Mouse (Mus musculus): ENCODE data around the gene Rasl10a. TPM values are rescaled to one million over a fixed set of nuclear protein-coding genes. Genes with fewer than 3 reads are reported as not detected.

Gene Rasl10a
- 10 to 100 TPM; 76.8 to 94.0 TPM for total RNA-seq (2021)

- peak; percentile 24 to 57 for DNase-seq (ENCODE audit: extremely low spot score in 1 of 2, low spot score in 1 of 2)
These were observed at the start of gene Rasl10a for GRCm38 (mm10) chr11:5057856-5058641. TSS of gene Rasl10a (plus strand) at chr11:5058128.

- DNase-seq (ENCODE audit: extremely low spot score in 1 of 2, low spot score in 1 of 2) = no peak
These were observed 49.1 kb upstream of the Rasl10a start for GRCm38 (mm10) chr11:5008867-5009266.

- DNase-seq (ENCODE audit: extremely low spot score in 1 of 2, low spot score in 1 of 2) = no peak
These were observed 48.4 kb upstream of the Rasl10a start for GRCm38 (mm10) chr11:5009354-5010074.

- no peak for DNase-seq (ENCODE audit: extremely low spot score in 1 of 2, low spot score in 1 of 2)
These were observed 47.7 kb upstream of the Rasl10a start for GRCm38 (mm10) chr11:5010205-5010604.

- no peak for DNase-seq (ENCODE audit: extremely low spot score in 1 of 2, low spot score in 1 of 2)
These were observed 46.4 kb upstream of the Rasl10a start for GRCm38 (mm10) chr11:5011480-5011879.

- DNase-seq (ENCODE audit: extremely low spot score in 1 of 2, low spot score in 1 of 2) = no peak
These were observed 45.7 kb upstream of the Rasl10a start for GRCm38 (mm10) chr11:5012213-5012715.

- peak; percentile 55 to 73 for DNase-seq (ENCODE audit: extremely low spot score in 1 of 2, low spot score in 1 of 2)
These were observed 42.2 kb upstream of the Rasl10a start for GRCm38 (mm10) chr11:5015720-5016119.

- DNase-seq (ENCODE audit: extremely low spot score in 1 of 2, low spot score in 1 of 2) = no peak
These were observed 41.6 kb upstream of the Rasl10a start for GRCm38 (mm10) chr11:5016286-5016685.

GRCm38 (mm10) chr11:5017506-5017905 lies 40.4 kb upstream of the Rasl10a start:
- peak in 1 of 2 experiments; percentile 52 for DNase-seq (ENCODE audit: extremely low spot score in 1 of 2, low spot score in 1 of 2)

- DNase-seq (ENCODE audit: extremely low spot score in 1 of 2, low spot score in 1 of 2) = no peak
These were observed 32.8 kb upstream of the Rasl10a start for GRCm38 (mm10) chr11:5025108-5025507.

- no peak for DNase-seq (ENCODE audit: extremely low spot score in 1 of 2, low spot score in 1 of 2)
These were observed 29.7 kb upstream of the Rasl10a start for GRCm38 (mm10) chr11:5028228-5028627.

GRCm38 (mm10) chr11:5032706-5033105 lies 25.2 kb upstream of the Rasl10a start:
- no peak for DNase-seq (ENCODE audit: extremely low spot score in 1 of 2, low spot score in 1 of 2)

- no peak for DNase-seq (ENCODE audit: extremely low spot score in 1 of 2, low spot score in 1 of 2)
These were observed 24.8 kb upstream of the Rasl10a start for GRCm38 (mm10) chr11:5033136-5033535.

- peak in 1 of 2 experiments; percentile 60 for DNase-seq (ENCODE audit: extremely low spot score in 1 of 2, low spot score in 1 of 2)
These were observed 22.5 kb upstream of the Rasl10a start for GRCm38 (mm10) chr11:5035421-5035820.

- no peak for DNase-seq (ENCODE audit: extremely low spot score in 1 of 2, low spot score in 1 of 2)
These were observed 20.6 kb upstream of the Rasl10a start for GRCm38 (mm10) chr11:5037146-5037854.

GRCm38 (mm10) chr11:5040585-5040984 lies 17.3 kb upstream of the Rasl10a start:
- DNase-seq (ENCODE audit: extremely low spot score in 1 of 2, low spot score in 1 of 2) = no peak

- peak; percentile 46 to 51 for DNase-seq (ENCODE audit: extremely low spot score in 1 of 2, low spot score in 1 of 2)
These were observed 16.7 kb upstream of the Rasl10a start for GRCm38 (mm10) chr11:5041144-5041780.

- no peak for DNase-seq (ENCODE audit: extremely low spot score in 1 of 2, low spot score in 1 of 2)
These were observed 15.1 kb upstream of the Rasl10a start for GRCm38 (mm10) chr11:5042645-5043381.

GRCm38 (mm10) chr11:5046321-5046926 lies 11.5 kb upstream of the Rasl10a start:
- DNase-seq (ENCODE audit: extremely low spot score in 1 of 2, low spot score in 1 of 2) = no peak

Measured in layer of hippocampus, postnatal 25 days (tissue).